Mouse (Mus musculus): ENCODE data around the gene 1810037I17Rik.
"Not testable (repeated sequence)": the region's sequence is repeated elsewhere in the genome, so short reads cannot be mapped to it uniquely, and the experiment has no call there.

The 1810037I17Rik gene

DNA sequence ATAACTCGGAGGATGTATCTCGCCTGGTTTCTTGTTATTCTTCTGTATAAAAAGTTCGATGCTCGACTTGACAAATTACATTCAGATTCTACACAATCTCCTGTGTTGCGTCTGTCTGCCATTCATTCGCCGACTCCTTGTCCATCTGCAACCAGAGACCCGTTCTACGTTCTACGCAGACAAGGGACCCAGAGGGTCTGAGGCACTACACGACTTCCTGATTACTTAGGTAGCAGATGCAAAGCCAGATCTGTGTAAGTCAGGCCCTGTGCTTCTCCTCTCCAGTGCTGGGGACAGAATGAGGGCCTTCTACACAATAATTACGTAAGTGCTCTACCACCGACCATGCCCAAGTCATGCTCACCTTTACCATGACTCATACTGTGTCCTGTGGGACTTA, 13.2 kb downstream of the 1810037I17Rik start:
- DNase-seq: not testable (repeated sequence)

DNA sequence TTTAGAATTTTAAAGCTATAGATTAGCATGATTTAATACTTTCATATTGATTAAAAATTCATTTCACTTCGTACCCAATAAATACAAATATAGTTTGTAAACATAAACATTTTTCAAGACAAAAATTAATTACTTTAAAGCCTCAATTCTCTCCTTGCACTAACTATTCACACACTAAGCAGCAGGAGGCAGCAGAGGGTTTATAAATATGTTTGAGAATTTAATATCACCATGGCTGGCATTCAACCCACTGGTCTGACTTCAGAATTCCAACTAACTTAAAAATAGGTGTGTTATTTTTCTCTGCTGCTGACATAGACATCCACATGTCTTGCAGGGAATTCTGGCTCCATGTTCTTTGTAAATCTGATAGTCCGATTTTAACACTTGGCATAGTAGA, 15.2 kb downstream of the 1810037I17Rik start:
- DNase-seq: peak; percentile 59

DNA sequence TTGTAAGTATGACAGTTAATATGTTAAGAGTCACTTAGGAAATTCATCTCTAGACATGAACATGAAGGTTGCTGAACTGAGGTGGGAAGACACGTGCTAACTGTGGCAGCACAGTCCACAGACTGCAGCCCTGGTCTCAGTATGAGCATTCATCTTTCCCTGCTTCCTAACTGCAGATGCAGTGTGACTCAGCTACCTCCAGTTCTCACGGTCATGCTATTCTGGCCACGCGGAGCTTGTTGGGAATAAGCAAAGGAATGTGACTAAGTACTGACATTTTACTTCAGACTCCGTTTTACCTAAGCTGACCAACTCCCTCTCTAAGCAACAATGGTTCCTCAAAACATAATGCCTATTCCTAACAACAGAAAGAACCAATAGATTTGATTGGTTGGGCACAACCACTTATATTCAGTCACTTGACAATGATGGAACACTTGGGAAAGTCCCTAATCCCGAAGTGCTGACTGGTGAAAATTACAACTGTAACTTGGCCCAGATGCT, 19.4 kb downstream of the 1810037I17Rik start:
- no peak for DNase-seq

DNA sequence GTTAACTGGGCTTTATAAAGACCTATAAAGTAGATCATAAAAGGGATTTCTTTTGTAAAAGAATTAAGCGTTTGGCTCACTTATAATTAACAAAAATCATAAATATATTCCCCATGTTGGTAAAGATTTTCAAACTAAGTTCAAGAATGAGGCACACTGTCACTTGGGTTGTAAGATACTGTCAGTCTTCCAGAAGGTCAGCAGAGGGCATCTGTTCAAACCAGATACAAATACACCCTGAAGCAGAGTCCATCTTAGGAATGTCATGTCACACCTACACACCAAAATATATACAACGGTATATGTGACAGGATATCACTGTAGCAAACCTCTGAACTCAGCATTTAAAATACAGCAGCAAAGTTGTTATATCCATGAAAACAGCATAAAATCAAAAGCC, 26.1 kb downstream of the 1810037I17Rik start:
- DNase-seq: no peak

DNA sequence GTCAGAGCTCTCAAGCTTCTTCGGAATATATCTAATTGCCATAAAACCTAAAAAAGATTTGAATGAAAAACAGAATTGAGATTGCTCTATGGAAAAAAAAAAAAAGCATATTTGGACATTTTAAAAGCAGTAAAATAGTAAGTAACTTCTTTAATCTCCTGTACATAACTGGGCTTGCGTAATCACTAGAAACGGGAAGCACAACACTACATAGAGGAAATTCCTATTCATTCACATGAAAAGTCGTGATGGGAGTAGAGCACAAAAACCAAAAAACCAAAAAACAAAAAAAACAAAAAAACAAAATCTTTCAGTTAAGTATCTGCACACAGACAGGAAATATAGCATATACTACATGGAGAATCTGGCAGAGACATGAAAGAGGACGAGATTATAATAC, 40.3 kb downstream of the 1810037I17Rik start:
- DNase-seq: no peak

DNA sequence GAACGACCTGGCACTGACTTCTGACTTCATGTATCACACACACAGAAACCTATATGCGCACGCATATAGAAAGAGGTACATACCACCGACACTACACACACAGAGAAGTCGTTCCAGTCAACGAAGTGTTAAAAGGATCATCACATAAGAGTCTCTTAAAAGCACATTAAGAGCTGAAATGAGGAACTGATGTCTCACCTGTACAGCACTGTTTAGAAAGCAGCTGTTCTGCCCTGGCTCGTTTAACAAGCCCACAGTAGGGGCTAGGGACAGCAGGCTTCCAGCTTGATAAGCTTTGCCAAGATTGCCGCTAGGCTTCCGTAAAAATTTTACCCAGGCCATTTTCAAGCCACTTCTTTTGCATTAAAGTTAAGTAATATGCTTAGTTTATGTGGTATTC, 44.4 kb downstream of the 1810037I17Rik start:
- DNase-seq: no peak

DNA sequence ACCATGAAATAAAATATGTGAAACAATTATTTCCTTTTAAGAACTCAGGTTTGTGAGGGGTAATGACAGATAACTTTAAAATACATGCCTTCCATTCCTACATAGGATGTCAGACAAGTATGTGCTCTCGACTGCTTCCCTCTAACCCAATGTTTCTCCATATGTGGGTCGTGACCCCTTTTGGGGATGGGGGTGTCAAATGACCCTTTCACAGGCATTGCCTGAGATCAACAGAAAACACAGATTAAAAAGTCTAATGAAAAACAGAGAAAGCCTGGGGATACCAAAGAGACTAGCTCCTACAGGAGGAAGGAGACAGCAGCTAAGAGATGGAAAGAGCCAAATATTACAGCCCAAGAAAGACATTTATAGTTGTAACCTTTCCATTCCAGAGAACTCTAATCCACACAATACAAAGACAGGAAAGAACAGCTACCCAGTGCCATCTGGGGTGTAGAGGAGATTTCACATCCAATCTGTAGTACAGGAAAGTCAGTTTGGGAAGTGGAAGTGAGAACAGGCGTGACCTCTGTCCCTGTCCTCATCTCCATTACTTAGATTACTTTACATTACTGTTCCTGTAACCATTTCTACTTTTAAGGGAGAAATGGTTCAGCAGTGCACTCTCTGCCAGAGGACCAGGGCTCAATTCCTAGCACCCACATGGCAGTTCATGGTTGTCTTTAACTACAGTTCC, 48.3 kb downstream of the 1810037I17Rik start:
- DNase-seq: no peak

DNA sequence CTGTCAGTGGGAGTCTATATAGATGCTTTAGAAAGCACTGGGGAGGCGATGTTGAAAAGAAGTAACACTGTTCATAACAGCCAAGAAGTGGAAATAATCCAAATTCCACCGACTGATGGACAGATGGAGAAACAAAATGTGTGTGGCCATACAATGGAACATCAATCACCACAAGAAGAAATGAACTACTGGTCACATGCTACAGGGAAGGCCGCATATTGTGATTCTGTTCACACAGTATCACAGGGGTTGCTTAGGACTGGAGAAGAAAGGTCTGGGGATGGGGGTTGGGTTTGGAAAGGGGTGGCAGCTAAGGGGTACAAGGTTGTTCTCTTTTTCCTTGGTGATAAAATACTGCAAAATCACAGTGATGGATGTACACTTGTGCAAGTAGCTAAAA, 50.8 kb downstream of the 1810037I17Rik start:
- DNase-seq: no peak

DNA sequence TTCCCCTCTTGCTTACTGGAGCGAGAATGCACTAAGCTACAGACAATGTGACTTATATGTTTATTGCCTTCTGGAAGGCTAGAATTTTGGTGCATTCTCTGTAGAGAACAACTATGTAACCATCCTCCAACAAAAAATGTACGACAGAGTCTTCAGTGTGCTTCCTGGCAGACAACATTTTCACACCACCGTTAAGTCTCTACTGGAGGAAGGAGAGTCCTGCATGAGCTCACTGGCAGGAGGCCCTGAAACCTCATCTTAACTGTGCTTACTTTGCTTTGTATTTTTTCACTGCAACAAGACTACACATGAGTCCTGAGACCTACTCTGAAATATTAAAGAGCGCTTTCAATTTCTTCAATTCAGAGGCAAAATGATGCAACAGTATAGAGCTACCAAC, 51.4 kb downstream of the 1810037I17Rik start:
- DNase-seq: no peak
